Mouse (Mus musculus) intestine, postnatal 0 days (tissue): Measurements from ENCODE around the gene Il4i1. TPM values are rescaled to one million over a fixed set of nuclear protein-coding genes. Genes with fewer than 3 reads are reported as not detected.
A peak's percentile ranks its signal among the peaks of the same experiment; 100 is the strongest.
"Not testable (repeated sequence)": the region's sequence is repeated elsewhere in the genome, so short reads cannot be mapped to it uniquely, and the experiment has no call there.

Source experiments
- ATAC-seq: fragments of 200-750 bp; cut with Nextera tagmentation; 2 replicates; pipeline ENCODE4 v1.8.0; 2017; ENCODE audit warnings: mild to moderate bottlenecking, moderate TSS enrichment, moderate library complexity
- H3K27ac ChIP-seq: fragments of 300-500 bp; sonication (generic); 2 replicates; pipeline ENCODE4 v1.5.1; 2014; ENCODE audit warnings: mild to moderate bottlenecking, low read depth, low read length, moderate library complexity
- H3K27me3 ChIP-seq: fragments of 300-500 bp; sonication (generic); replicated peaks from 2 replicates; pipeline ENCODE4 v1.6.1; 2014; ENCODE audit warnings: low read length, mixed read lengths; ENCODE audit not compliant: control insufficient read depth, insufficient read depth
- H3K36me3 ChIP-seq: fragments of 300-500 bp; sonication (generic); 2 replicates; pipeline ENCODE4 v1.6.1; 2014; ENCODE audit warnings: mild to moderate bottlenecking, moderate library complexity; ENCODE audit not compliant: control insufficient read depth, insufficient read depth
- H3K4me1 ChIP-seq: fragments of 300-500 bp; sonication (generic); replicated peaks from 2 replicates; pipeline ENCODE4 v1.6.1; 2014; ENCODE audit warnings: antibody characterized with exemption, low read length, mixed read lengths; ENCODE audit not compliant: control insufficient read depth, insufficient read depth
- H3K4me2 ChIP-seq: fragments of 300-500 bp; sonication (generic); replicated peaks from 2 replicates; pipeline ENCODE4 v1.6.1; 2014; ENCODE audit warnings: low read depth, mild to moderate bottlenecking, moderate library complexity
- H3K4me3 ChIP-seq: fragments of 300-500 bp; sonication (generic); 2 replicates; pipeline ENCODE4 v1.5.1; 2014; ENCODE audit warnings: low read depth, low read length
- H3K9ac ChIP-seq: fragments of 300-500 bp; sonication (generic); 2 replicates; pipeline ENCODE4 v1.6.1; 2014; ENCODE audit warnings: mild to moderate bottlenecking, low read depth, low read length
- H3K9me3 ChIP-seq: fragments of 300-500 bp; sonication (generic); 2 replicates; pipeline ENCODE4 v1.6.1; 2016; ENCODE audit warnings: mixed run types; ENCODE audit not compliant: control insufficient read depth
- CTCF ChIP-seq: sonication (generic); IDR thresholded peaks from 2 replicates; pipeline ENCODE4 v1.5.1; 2016; ENCODE audit warnings: low read depth, mild to moderate bottlenecking, control low read depth, antibody characterized with exemption, moderate library complexity
- WGBS: fragments of 180-500 bp; shearing (Covaris S2); extraction: QIAGEN DNeasy Blood & Tissue Kit; methylation state at CpG from one replicate; pipeline ENCODE4 v1.1.7; 2014; 5-methylcytosine and 5-hydroxymethylcytosine counted together
- polyA plus RNA-seq: library from polyadenylated mRNA; unstranded; fragments of >200 nt; fragmentation: Nextera tagmentation; extraction: Ambion mirVana; gene quantifications from 2 replicates; pipeline ENCODE4 v1.2.1, GENCODE M21; 2015

Gene Il4i1
- polyA plus RNA-seq, 1 experiment from 2014 or later, result 0.82 TPM

- peaks cover 12% of the 10 kb centered on the region for H3K4me1 ChIP-seq
- peak; percentile 31 for TF ChIP-seq CTCF
- not testable (repeated sequence) for ATAC-seq, H3K9me3 ChIP-seq, H3K27me3 ChIP-seq, H3K4me3 ChIP-seq, H3K4me2 ChIP-seq, H3K36me3 ChIP-seq, H3K27ac ChIP-seq, H3K9ac ChIP-seq
- 92% methylated on average over 2 of the region's 2 CpGs for WGBS
These were observed 55.6 kb downstream of the Il4i1 start for GRCm38 (mm10) chr7:44871774-44872173.

- no peak overlapping the region for H3K9ac ChIP-seq
- 86% methylated on average over 14 of the region's 14 CpGs for WGBS
- H3K36me3 ChIP-seq, result peaks cover 54% of the 10 kb centered on the region
- no peak overlapping the region for H3K4me2 ChIP-seq
- no peaks in the 10 kb centered on the region for H3K4me1 ChIP-seq
- no peak for TF ChIP-seq CTCF
- H3K9me3 ChIP-seq, result no peaks in the 10 kb centered on the region
- H3K27me3 ChIP-seq, result no peaks in the 10 kb centered on the region
- ATAC-seq, result no peak
- no peak overlapping the region for H3K4me3 ChIP-seq
- H3K27ac ChIP-seq, result no peak overlapping the region
These were observed 61.6 kb downstream of the Il4i1 start for GRCm38 (mm10) chr7:44877833-44878232.

- Histone ChIP-seq H3K9ac (no peak overlapping the region), H3K4me2 (no peak overlapping the region), H3K9me3 (no peaks in the 10 kb centered on the region), H3K4me1 (no peaks in the 10 kb centered on the region), H3K4me3 (no peak overlapping the region), H3K27ac (no peak overlapping the region), H3K27me3 (no peaks in the 10 kb centered on the region), H3K36me3 (peaks cover 78% of the 10 kb centered on the region)
- TF ChIP-seq CTCF, result no peak
- no peak for ATAC-seq
- 94% methylated on average over 3 of the region's 3 CpGs for WGBS
These were observed 66.8 kb downstream of the Il4i1 start for GRCm38 (mm10) chr7:44883036-44883435.

GRCm38 (mm10) chr7:44884637-44885036 is 68.5 kb downstream of the Il4i1 start:
- 92% methylated on average over 5 of the region's 5 CpGs for WGBS
- no peak overlapping the region for H3K9ac ChIP-seq
- no peak overlapping the region for H3K4me3 ChIP-seq
- no peaks in the 10 kb centered on the region for H3K4me1 ChIP-seq
- H3K9me3 ChIP-seq, result no peaks in the 10 kb centered on the region
- H3K4me2 ChIP-seq, result no peak overlapping the region
- no peak overlapping the region for H3K27ac ChIP-seq
- ATAC-seq, result no peak
- no peaks in the 10 kb centered on the region for H3K27me3 ChIP-seq
- no peak for TF ChIP-seq CTCF
- peaks cover 66% of the 10 kb centered on the region for H3K36me3 ChIP-seq

- Histone ChIP-seq H3K9ac (no peak overlapping the region), H3K27ac (no peak overlapping the region), H3K36me3 (peaks cover 45% of the 10 kb centered on the region), H3K4me1 (peaks cover 6% of the 10 kb centered on the region; the same call in 1 of the 2 replicates), H3K4me3 (no peak overlapping the region), H3K27me3 (no peaks in the 10 kb centered on the region), H3K9me3 (no peaks in the 10 kb centered on the region), H3K4me2 (no peak overlapping the region)
- TF ChIP-seq CTCF, result no peak
- no peak for ATAC-seq
- 88% methylated on average over 7 of the region's 7 CpGs for whole genome bisulfite sequencing
These were observed 70.8 kb downstream of the Il4i1 start for GRCm38 (mm10) chr7:44886964-44887363.

GRCm38 (mm10) chr7:44888256-44889105 is 72.3 kb downstream of the Il4i1 start:
- no peak for ATAC-seq

More at GRCm38 (mm10) chr7:44888256-44889105, 72.3 kb downstream of the Il4i1 start:
- 78% methylated on average over 13 of the region's 13 CpGs for WGBS
- H3K9ac ChIP-seq, result no peak overlapping the region
- H3K27me3 ChIP-seq, result no peaks in the 10 kb centered on the region
- no peak for TF ChIP-seq CTCF
- H3K36me3 ChIP-seq, result peaks cover 31% of the 10 kb centered on the region
- no peak overlapping the region for H3K4me3 ChIP-seq
- H3K4me1 ChIP-seq, result peaks cover 6% of the 10 kb centered on the region; the same call in 1 of the 2 replicates
- H3K27ac ChIP-seq, result peak overlapping the region; percentile 41
- H3K4me2 ChIP-seq, result no peak overlapping the region
- no peaks in the 10 kb centered on the region for H3K9me3 ChIP-seq
